Mouse (Mus musculus): ENCODE results near the gene Rasl12.

Gene Rasl12

GRCm38 (mm10) chr9:65458975-65459374 lies 60.7 kb downstream of the Rasl12 start:
- DNase-seq = no peak

- no peak for DNase-seq
Measured at GRCm38 (mm10) chr9:65460198-65460597, 61.9 kb downstream of the Rasl12 start.

GRCm38 (mm10) chr9:65460732-65461442 lies 62.6 kb downstream of the Rasl12 start, which contains the start of gene Spg21:
Gene Spg21, plus strand, starts transcription at chr9:65460947.
- DNase-seq = peak; percentile 97

GRCm38 (mm10) chr9:65462544-65462943 lies 64.2 kb downstream of the Rasl12 start:
- no peak for DNase-seq

GRCm38 (mm10) chr9:65464161-65464560 lies 65.9 kb downstream of the Rasl12 start:
- DNase-seq = no peak

All from embryo, embryonic 11 days (tissue).